Mouse (Mus musculus) embryonic facial prominence, embryonic 14.5 days (tissue): ENCODE data around the gene Dnph1. TPM values are rescaled to one million over a fixed set of nuclear protein-coding genes. Genes with fewer than 3 reads are reported as not detected.

Experiments used
- ATAC-seq: fragments of 200-750 bp; cut with Nextera tagmentation; 2 replicates; pipeline ENCODE4 v1.8.0; 2017; ENCODE audit warnings: low read depth, moderate number of reproducible peaks, moderate TSS enrichment
- DNase-seq: peaks from one replicate; pipeline ENCODE4 v3.0.0-alpha.2; 2015; ENCODE audit warnings: low spot score
- H3K27ac ChIP-seq: fragments of 300-500 bp; sonication (generic); replicated peaks from 2 replicates; pipeline ENCODE4 v1.5.1; 2014; ENCODE audit warnings: low read depth, mild to moderate bottlenecking, low read length, moderate library complexity
- H3K27me3 ChIP-seq: fragments of 300-500 bp; sonication (generic); replicated peaks from 2 replicates; pipeline ENCODE4 v1.6.1; 2014; ENCODE audit warnings: low read length; ENCODE audit not compliant: control insufficient read depth, insufficient read depth
- H3K36me3 ChIP-seq: fragments of 300-500 bp; sonication (generic); 2 replicates; pipeline ENCODE4 v1.6.1; 2014; ENCODE audit warnings: low read length, mixed read lengths; ENCODE audit not compliant: control insufficient read depth, insufficient read depth
- H3K4me1 ChIP-seq: fragments of 300-500 bp; sonication (generic); 2 replicates; pipeline ENCODE4 v1.6.1; 2014; ENCODE audit warnings: antibody characterized with exemption, low read length; ENCODE audit not compliant: control insufficient read depth, insufficient read depth
- H3K4me2 ChIP-seq: fragments of 300-500 bp; sonication (generic); 2 replicates; pipeline ENCODE4 v1.6.1; 2014; ENCODE audit warnings: low read depth, mild to moderate bottlenecking, low read length, moderate library complexity, mixed read lengths
- H3K4me3 ChIP-seq: fragments of 300-500 bp; sonication (generic); 2 replicates; pipeline ENCODE4 v1.5.1; 2014; ENCODE audit warnings: low read depth, mild to moderate bottlenecking, low read length
- H3K9ac ChIP-seq: fragments of 300-500 bp; sonication (generic); 2 replicates; pipeline ENCODE4 v1.6.1; 2014; ENCODE audit warnings: low read depth, mild to moderate bottlenecking, low read length, moderate library complexity, mixed read lengths
- H3K9me3 ChIP-seq: fragments of 300-500 bp; sonication (generic); 2 replicates; pipeline ENCODE4 v1.6.1; 2016; ENCODE audit warnings: low read length; ENCODE audit not compliant: control insufficient read depth
- WGBS: fragments of 180-500 bp; shearing (Covaris S2); extraction: QIAGEN DNeasy Blood & Tissue Kit; methylation state at CpG from one replicate; pipeline ENCODE4 v1.1.7; 2014; 5-methylcytosine and 5-hydroxymethylcytosine counted together
- polyA plus RNA-seq: library from polyadenylated mRNA; unstranded; fragments of >200 nt; fragmentation: Nextera tagmentation; extraction: Ambion mirVana; gene quantifications from 2 replicates; pipeline ENCODE4 v1.2.1, GENCODE M21; 2014

Dnph1 gene
- polyA plus RNA-seq, 1 experiment from 2014 or later = 34.5 TPM

DNA sequence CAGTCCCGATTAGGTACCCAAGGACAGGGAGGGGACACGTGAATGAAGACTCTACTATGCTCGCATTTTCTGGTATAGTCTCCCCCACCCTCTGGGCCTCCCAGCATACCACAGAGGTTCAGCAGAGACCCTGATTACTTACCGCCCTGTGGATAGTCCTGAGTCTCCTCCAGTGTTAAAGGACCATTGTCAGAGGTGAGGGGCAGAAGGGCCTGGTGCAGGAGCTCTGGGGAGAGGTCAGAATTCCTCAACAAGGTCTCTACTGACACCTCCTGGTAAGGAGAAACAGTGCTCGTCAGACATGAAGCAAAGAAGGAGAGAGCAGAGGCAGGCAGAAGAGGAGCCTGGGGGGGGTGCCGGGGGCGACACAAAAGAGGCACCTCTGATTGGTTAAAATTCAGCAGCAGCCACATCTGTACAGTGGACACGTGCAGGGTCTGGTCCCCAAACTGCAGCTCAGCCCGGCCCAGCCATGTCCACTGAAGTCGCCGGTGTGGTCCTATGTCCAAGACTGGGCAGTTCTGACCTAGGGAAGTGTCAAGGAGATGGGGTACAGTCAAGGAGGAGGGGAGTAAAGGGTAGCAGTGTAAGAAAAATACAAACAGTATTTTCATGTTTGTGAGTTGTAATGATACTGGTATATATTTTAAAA is 14.7 kb downstream of the Dnph1 start:
- no peak overlapping the region for H3K4me3 ChIP-seq
- ATAC-seq = peak; percentile 50
- H3K4me1 ChIP-seq = no peaks in the 10 kb centered on the region
- no peak overlapping the region for H3K9ac ChIP-seq
- DNase-seq = peak; percentile 36
- WGBS = 41% methylated on average over 11 of the region's 11 CpGs
- H3K9me3 ChIP-seq = no peaks in the 10 kb centered on the region
- H3K36me3 ChIP-seq = peaks cover 14% of the 10 kb centered on the region; the same call in 1 of the 2 replicates
- no peak overlapping the region for H3K27ac ChIP-seq
- H3K4me2 ChIP-seq = no peak overlapping the region
- H3K27me3 ChIP-seq = no peaks in the 10 kb centered on the region

DNA sequence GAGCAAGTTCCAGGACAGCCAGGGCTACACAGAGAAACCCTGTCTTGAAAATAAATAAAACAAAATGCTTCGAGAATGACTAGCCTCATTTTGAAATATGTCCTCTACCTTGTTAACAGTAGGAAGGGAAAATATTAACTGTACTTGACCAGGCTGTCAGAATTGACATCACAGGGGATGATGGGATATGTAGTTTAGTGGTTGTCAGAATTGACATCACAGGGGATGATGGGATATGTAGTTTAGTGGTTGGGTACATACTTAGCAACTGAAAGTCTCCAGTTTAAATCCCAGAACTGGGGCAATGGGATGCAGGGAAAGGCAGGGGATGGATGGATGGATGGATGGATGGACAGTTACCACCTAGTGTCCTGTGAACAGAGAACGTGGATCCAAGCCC is 16.8 kb downstream of the Dnph1 start:
- no peak overlapping the region for H3K27ac ChIP-seq
- H3K27me3 ChIP-seq = no peaks in the 10 kb centered on the region
- no peak overlapping the region for H3K4me2 ChIP-seq
- peaks cover 8% of the 10 kb centered on the region; the same call in 1 of the 2 replicates for H3K36me3 ChIP-seq
- WGBS = 57% methylated on average over 2 of the region's 2 CpGs
- no peaks in the 10 kb centered on the region for H3K9me3 ChIP-seq
- no peak overlapping the region for H3K4me3 ChIP-seq
- no peak overlapping the region for H3K9ac ChIP-seq
- DNase-seq (no peak), ATAC-seq (no peak)
- no peaks in the 10 kb centered on the region for H3K4me1 ChIP-seq

DNA sequence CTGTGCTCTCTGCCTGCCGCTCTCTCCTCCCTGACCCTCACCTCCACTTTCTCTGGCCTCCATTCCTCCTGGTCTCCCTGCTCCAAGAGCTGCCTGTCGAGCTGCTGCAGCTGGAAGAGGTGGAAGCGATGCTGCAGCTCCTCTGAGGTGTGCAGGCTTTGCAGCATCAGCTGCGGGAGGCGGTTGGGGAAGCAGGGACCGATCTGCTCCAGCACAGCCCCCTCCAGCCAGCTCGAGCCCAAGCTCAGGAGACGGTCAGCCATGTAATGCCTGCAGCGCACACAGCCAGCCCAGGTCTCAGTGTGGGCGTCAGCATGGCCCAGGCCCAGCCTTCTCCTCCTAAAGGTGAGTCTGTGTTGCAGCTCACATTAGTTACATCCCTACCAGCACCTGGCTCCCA is 23.5 kb downstream of the Dnph1 start:
- H3K4me1 ChIP-seq = no peaks in the 10 kb centered on the region
- 48% methylated on average over 9 of the region's 10 CpGs for WGBS
- DNase-seq = no peak
- no peak overlapping the region for H3K27ac ChIP-seq
- H3K27me3 ChIP-seq = peaks cover 6% of the 10 kb centered on the region; the same call in 1 of the 2 replicates
- H3K4me3 ChIP-seq = peak overlapping the region; percentile 31
- ATAC-seq = no peak
- H3K9me3 ChIP-seq = no peaks in the 10 kb centered on the region
- peak overlapping the region; percentile 41 for H3K9ac ChIP-seq
- peak overlapping the region; percentile 42 for H3K4me2 ChIP-seq
- no peaks in the 10 kb centered on the region for H3K36me3 ChIP-seq

DNA sequence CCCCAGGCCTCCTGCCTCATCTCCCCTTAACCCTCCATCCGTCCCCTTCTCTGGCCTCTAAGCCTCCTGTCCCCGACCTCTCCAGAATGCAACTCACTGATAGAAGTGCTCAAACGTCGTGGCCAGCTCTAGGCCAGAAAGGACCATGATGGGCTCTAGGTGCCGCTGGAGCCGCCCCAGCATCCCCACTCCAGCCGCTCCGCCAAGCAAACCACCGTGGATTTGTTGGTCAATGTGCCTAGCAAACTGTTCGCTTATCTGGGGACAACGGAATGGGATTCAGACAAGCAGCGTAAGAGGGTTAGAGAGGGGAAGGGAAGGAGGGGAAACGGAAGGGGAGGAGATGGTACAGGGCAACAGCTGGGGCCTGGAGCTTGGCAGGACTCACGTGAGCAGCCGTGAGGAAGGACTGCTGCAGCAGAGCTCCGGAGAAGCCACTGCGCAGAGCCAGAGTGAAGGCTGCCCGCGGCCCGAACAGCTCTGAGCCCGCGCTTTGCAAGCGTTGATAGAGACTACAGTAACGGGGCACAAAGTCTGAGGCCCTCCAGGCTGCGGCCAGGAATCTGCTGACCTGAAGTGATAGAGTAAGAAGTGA is 24.0 kb downstream of the Dnph1 start:
- 34% methylated on average over 25 of the region's 25 CpGs for WGBS
- H3K36me3 ChIP-seq = no peaks in the 10 kb centered on the region
- DNase-seq (peak; percentile 34), ATAC-seq (peak; percentile 59; the same call in 1 of the 2 replicates)
- H3K4me3 ChIP-seq = peak overlapping the region; percentile 31
- H3K27ac ChIP-seq = no peak overlapping the region
- peak overlapping the region; percentile 41 for H3K9ac ChIP-seq
- H3K4me2 ChIP-seq = peak overlapping the region; percentile 42
- H3K9me3 ChIP-seq = no peaks in the 10 kb centered on the region
- H3K4me1 ChIP-seq = no peaks in the 10 kb centered on the region
- peaks cover 6% of the 10 kb centered on the region; the same call in 1 of the 2 replicates for H3K27me3 ChIP-seq

DNA sequence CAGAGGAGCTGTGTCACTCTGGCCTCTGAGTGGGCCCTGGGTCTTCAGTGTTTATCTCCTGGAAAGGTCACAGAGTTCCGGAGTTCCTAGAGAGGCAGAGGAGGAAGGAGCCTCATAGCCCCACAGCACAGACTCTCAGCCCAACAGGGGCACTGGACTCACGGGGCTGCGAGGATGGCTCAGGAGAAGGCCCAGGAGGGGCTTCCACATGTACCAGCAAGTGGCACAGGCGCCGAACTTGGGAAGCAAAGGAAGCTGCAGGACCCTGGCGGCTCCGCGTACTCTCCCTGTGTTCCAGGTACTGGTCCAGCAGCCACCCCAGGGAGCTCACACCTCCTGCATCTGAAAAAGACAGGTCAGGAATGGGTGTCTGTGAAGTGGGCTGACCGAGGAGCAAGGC is 24.7 kb downstream of the Dnph1 start:
- ATAC-seq (no peak), DNase-seq (no peak)
- no peaks in the 10 kb centered on the region for H3K4me1 ChIP-seq
- H3K27me3 ChIP-seq = peaks cover 6% of the 10 kb centered on the region; the same call in 1 of the 2 replicates
- H3K4me2 ChIP-seq = peak overlapping the region; percentile 42; the same call in 1 of the 2 replicates
- WGBS = 72% methylated on average over 9 of the region's 9 CpGs
- no peak overlapping the region for H3K27ac ChIP-seq
- no peaks in the 10 kb centered on the region for H3K9me3 ChIP-seq
- H3K4me3 ChIP-seq = 0 out of 2 replicates have a peak overlapping the region, but pooled peaks have one; percentile 31
- H3K9ac ChIP-seq = peak overlapping the region; percentile 41
- 0 out of 2 replicates have a peak, but pooled peaks cover 3% of the 10 kb centered on the region for H3K36me3 ChIP-seq

DNA sequence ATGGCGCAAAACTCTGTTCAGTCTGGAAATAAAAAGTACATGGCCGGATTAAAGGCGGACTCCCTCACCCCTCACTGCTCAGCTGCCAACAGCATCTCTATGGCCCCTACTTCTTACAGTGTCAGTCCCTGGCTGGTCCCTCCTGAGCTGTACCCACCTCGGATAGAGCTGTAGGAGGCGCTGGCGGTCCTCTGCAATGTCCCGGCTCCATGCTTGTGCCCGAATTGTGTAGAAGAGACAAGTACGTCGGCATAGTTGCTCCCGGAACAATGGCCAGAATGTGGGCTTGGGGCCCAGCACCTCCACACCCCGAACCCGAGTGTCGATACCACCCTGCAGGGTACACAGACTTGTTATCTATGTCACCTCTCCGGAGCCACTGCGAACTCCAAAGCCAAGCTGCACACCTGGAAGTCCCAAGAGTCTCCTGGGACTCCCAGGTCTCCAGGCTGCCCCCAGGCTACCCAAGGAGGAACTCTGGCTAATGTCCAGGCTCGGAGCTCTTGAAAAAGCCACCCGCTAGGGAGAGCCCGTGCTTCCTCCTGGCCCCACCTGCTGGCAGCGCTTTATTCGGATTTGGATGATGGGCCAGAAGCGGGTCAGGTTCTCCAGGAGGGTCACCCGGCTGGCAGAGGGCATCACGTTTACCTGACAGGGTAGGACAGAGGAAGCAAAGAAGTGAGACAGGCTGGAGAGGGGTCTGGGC is 25.6 kb downstream of the Dnph1 start:
- no peak overlapping the region for H3K4me3 ChIP-seq
- DNase-seq = peak; percentile 19
- no peak overlapping the region; the same call in 1 of the 2 replicates for H3K9ac ChIP-seq
- ATAC-seq = no peak
- H3K4me2 ChIP-seq = no peak overlapping the region
- H3K36me3 ChIP-seq = 0 out of 2 replicates have a peak, but pooled peaks cover 7% of the 10 kb centered on the region
- 37% methylated on average over 24 of the region's 24 CpGs for WGBS
- H3K9me3 ChIP-seq = no peaks in the 10 kb centered on the region
- H3K27me3 ChIP-seq = peaks cover 6% of the 10 kb centered on the region; the same call in 1 of the 2 replicates
- H3K4me1 ChIP-seq = no peaks in the 10 kb centered on the region
- no peak overlapping the region for H3K27ac ChIP-seq

DNA sequence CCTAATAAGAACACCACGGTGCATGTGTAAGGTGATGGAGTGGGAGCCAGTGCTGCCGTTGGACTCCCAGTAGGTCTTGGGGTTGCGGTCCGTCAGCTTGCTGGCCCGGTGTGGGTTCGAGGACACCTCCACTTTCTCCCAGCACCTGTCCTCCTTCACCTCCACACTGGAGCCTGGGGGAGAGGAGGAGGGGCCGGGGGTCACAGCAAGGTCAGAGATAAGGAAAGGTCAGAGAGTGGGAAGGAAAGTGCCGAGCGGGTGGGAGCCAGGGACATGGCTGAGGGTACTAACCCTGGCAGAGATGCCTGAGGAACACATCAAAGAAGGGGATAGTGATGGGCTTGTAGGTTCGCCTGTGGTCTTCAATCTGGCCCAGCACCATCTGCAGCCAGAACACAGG is 28.6 kb downstream of the Dnph1 start:
- no peak overlapping the region for H3K9ac ChIP-seq
- peaks cover 6% of the 10 kb centered on the region; the same call in 1 of the 2 replicates for H3K27me3 ChIP-seq
- ATAC-seq (no peak), DNase-seq (no peak)
- no peak overlapping the region for H3K4me3 ChIP-seq
- no peaks in the 10 kb centered on the region for H3K4me1 ChIP-seq
- H3K9me3 ChIP-seq = no peaks in the 10 kb centered on the region
- no peak overlapping the region for H3K27ac ChIP-seq
- H3K4me2 ChIP-seq = no peak overlapping the region
- 77% methylated on average over 10 of the region's 10 CpGs for WGBS
- H3K36me3 ChIP-seq = 0 out of 2 replicates have a peak, but pooled peaks cover 23% of the 10 kb centered on the region

DNA sequence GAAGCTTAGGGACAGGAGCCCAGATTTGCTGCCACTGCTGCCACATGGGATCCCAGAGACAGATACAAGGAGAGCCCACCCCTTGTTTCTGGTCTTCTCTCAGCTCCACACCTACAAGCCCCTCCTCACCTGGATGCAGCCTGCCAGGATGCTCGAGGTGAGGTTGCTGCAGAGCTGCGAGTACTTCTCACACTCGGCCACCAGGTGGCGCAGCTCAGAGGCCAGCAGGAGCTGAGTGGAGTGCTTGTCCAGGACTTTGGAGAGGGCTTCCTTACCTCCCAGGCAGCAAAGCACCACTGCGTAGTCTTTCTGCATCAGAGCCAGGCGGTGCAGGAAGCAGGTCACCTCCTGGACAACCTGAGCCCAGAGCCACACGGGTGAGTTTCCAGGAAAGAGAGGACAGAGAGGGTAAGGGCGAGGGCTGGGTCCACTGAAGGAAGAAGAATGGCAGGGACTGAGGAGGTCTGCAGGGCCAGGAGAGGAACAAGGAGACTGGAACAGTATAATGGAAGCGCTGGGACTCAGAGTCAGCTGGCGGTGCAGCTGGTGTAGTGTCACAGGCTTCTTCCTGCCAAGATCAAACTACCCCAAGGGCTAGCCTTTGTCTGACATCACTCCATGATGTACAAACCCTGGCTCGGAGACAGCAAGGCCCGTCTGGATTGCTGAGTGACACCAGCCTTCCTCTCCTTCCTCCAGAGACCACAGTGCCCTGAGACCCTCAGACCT is 29.2 kb downstream of the Dnph1 start:
- no peaks in the 10 kb centered on the region for H3K9me3 ChIP-seq
- WGBS = 32% methylated on average over 12 of the region's 12 CpGs
- peak; percentile 64; the same call in 1 of the 2 replicates for ATAC-seq
- DNase-seq = peak; percentile 78
- H3K4me1 ChIP-seq = no peaks in the 10 kb centered on the region
- H3K9ac ChIP-seq = no peak overlapping the region
- H3K4me2 ChIP-seq = no peak overlapping the region
- no peak overlapping the region for H3K27ac ChIP-seq
- peaks cover 6% of the 10 kb centered on the region; the same call in 1 of the 2 replicates for H3K27me3 ChIP-seq
- no peak overlapping the region for H3K4me3 ChIP-seq
- 0 out of 2 replicates have a peak, but pooled peaks cover 23% of the 10 kb centered on the region for H3K36me3 ChIP-seq
